Mouse (Mus musculus): ENCODE data around the gene Ddr2. TPM values are rescaled to one million over a fixed set of nuclear protein-coding genes. Genes with fewer than 3 reads are reported as not detected.

Gene Ddr2
- 7.1 and 9.8 TPM in 2 replicates for polyA plus RNA-seq (2014; fragmentation: Nextera tagmentation; extraction: Ambion mirVana)

- H3K4me1 ChIP-seq (replicated peaks; ENCODE audit: control insufficient read depth, insufficient read depth, low read length), result no peaks in the 10 kb centered on the region
- H3K9me3 ChIP-seq (ENCODE audit: control insufficient read depth, low read length), result no peaks in the 10 kb centered on the region
- no peak within 1 kb of the TSS for H3K9ac ChIP-seq (ENCODE audit: low read depth, low read length)
- peak within 1 kb of the TSS; percentile 5; the same call in 1 of the 2 replicates for H3K4me2 ChIP-seq
- 67% methylated on average over 17 of the region's 17 CpGs for WGBS
- no peak for DNase-seq (ENCODE audit: low spot score)
- ATAC-seq (replicated peaks; ENCODE audit: low FRiP score), result no peak
- H3K4me3 ChIP-seq (ENCODE audit: low read depth, low read length), result no peak within 1 kb of the TSS
- no peaks in the 10 kb centered on the region for H3K27me3 ChIP-seq (replicated peaks; ENCODE audit: control insufficient read depth, insufficient read depth, low read length)
- no peaks in the 10 kb centered on the region for H3K36me3 ChIP-seq (ENCODE audit: control insufficient read depth, insufficient read depth, low read length)
- no peak within 1 kb of the TSS for H3K27ac ChIP-seq (ENCODE audit: low read depth, low read length)
Measured at GRCm38 (mm10) chr1:170110516-170111332, at the start of gene Ddr2. TSS of gene Ddr2 (minus strand) at chr1:170110762.

GRCm38 (mm10) chr1:170159707-170160106, 49.1 kb upstream of the Ddr2 start:
- H3K36me3 ChIP-seq (ENCODE audit: control insufficient read depth, insufficient read depth, low read length), result peaks cover 18% of the 10 kb centered on the region; the same call in 1 of the 2 replicates
- DNase-seq (ENCODE audit: low spot score) (no peak), ATAC-seq (replicated peaks; ENCODE audit: low FRiP score) (no peak)
- no peaks in the 10 kb centered on the region for H3K9me3 ChIP-seq (ENCODE audit: control insufficient read depth, low read length)
- H3K27ac ChIP-seq (ENCODE audit: low read depth, low read length), result no peak overlapping the region
- H3K9ac ChIP-seq (ENCODE audit: low read depth, low read length), result no peak overlapping the region
- no peak overlapping the region for H3K4me2 ChIP-seq
- no peaks in the 10 kb centered on the region for H3K4me1 ChIP-seq (replicated peaks; ENCODE audit: control insufficient read depth, insufficient read depth, low read length)
- H3K4me3 ChIP-seq (ENCODE audit: low read depth, low read length), result no peak overlapping the region
- 83% methylated on average over 2 of the region's 2 CpGs for WGBS
- H3K27me3 ChIP-seq (replicated peaks; ENCODE audit: control insufficient read depth, insufficient read depth, low read length), result no peaks in the 10 kb centered on the region

- H3K36me3 ChIP-seq (ENCODE audit: control insufficient read depth, insufficient read depth, low read length), result peaks cover 13% of the 10 kb centered on the region; the same call in 1 of the 2 replicates
- no peaks in the 10 kb centered on the region for H3K4me1 ChIP-seq (replicated peaks; ENCODE audit: control insufficient read depth, insufficient read depth, low read length)
- H3K4me3 ChIP-seq (ENCODE audit: low read depth, low read length), result no peak overlapping the region
- H3K4me2 ChIP-seq, result no peak overlapping the region
- H3K27me3 ChIP-seq (replicated peaks; ENCODE audit: control insufficient read depth, insufficient read depth, low read length), result no peaks in the 10 kb centered on the region
- no peaks in the 10 kb centered on the region for H3K9me3 ChIP-seq (ENCODE audit: control insufficient read depth, low read length)
- DNase-seq (ENCODE audit: low spot score) (no peak), ATAC-seq (replicated peaks; ENCODE audit: low FRiP score) (no peak)
- H3K27ac ChIP-seq (ENCODE audit: low read depth, low read length), result no peak overlapping the region
- WGBS, result 91% methylated on average over 5 of the region's 5 CpGs
- no peak overlapping the region for H3K9ac ChIP-seq (ENCODE audit: low read depth, low read length)
Measured at GRCm38 (mm10) chr1:170155761-170156160, 45.2 kb upstream of the Ddr2 start.

- Histone ChIP-seq H3K36me3 (ENCODE audit: control insufficient read depth, insufficient read depth, low read length) (peaks cover 13% of the 10 kb centered on the region; the same call in 1 of the 2 replicates), H3K27ac (ENCODE audit: low read depth, low read length) (no peak overlapping the region), H3K9me3 (ENCODE audit: control insufficient read depth, low read length) (no peaks in the 10 kb centered on the region), H3K4me1 (replicated peaks; ENCODE audit: control insufficient read depth, insufficient read depth, low read length) (no peaks in the 10 kb centered on the region), H3K4me3 (ENCODE audit: low read depth, low read length) (no peak overlapping the region), H3K27me3 (replicated peaks; ENCODE audit: control insufficient read depth, insufficient read depth, low read length) (no peaks in the 10 kb centered on the region), H3K4me2 (no peak overlapping the region), H3K9ac (ENCODE audit: low read depth, low read length) (no peak overlapping the region)
- no peak for DNase-seq (ENCODE audit: low spot score)
- no peak for ATAC-seq (replicated peaks; ENCODE audit: low FRiP score)
- 74% methylated on average over 2 of the region's 2 CpGs for WGBS
Measured at GRCm38 (mm10) chr1:170155298-170155697, 44.7 kb upstream of the Ddr2 start.

GRCm38 (mm10) chr1:170153986-170154385, 43.4 kb upstream of the Ddr2 start:
- Histone ChIP-seq H3K9ac (ENCODE audit: low read depth, low read length) (no peak overlapping the region), H3K4me2 (no peak overlapping the region), H3K27ac (ENCODE audit: low read depth, low read length) (no peak overlapping the region), H3K4me3 (ENCODE audit: low read depth, low read length) (no peak overlapping the region), H3K9me3 (ENCODE audit: control insufficient read depth, low read length) (no peaks in the 10 kb centered on the region), H3K36me3 (ENCODE audit: control insufficient read depth, insufficient read depth, low read length) (peaks cover 17% of the 10 kb centered on the region), H3K4me1 (replicated peaks; ENCODE audit: control insufficient read depth, insufficient read depth, low read length) (peaks cover 3% of the 10 kb centered on the region; the same call in 1 of the 2 replicates), H3K27me3 (replicated peaks; ENCODE audit: control insufficient read depth, insufficient read depth, low read length) (no peaks in the 10 kb centered on the region)
- WGBS, result 89% methylated on average over 8 of the region's 8 CpGs
- ATAC-seq (replicated peaks; ENCODE audit: low FRiP score) (no peak), DNase-seq (ENCODE audit: low spot score) (no peak)

- peaks cover 9% of the 10 kb centered on the region; the same call in 1 of the 2 replicates for H3K4me1 ChIP-seq (replicated peaks; ENCODE audit: control insufficient read depth, insufficient read depth, low read length)
- 91% methylated on average over 2 of the region's 2 CpGs for WGBS
- H3K36me3 ChIP-seq (ENCODE audit: control insufficient read depth, insufficient read depth, low read length), result peaks cover 12% of the 10 kb centered on the region
- ATAC-seq (replicated peaks; ENCODE audit: low FRiP score) (no peak), DNase-seq (ENCODE audit: low spot score) (no peak)
- no peaks in the 10 kb centered on the region for H3K27me3 ChIP-seq (replicated peaks; ENCODE audit: control insufficient read depth, insufficient read depth, low read length)
- no peak overlapping the region for H3K27ac ChIP-seq (ENCODE audit: low read depth, low read length)
- no peak overlapping the region for H3K9ac ChIP-seq (ENCODE audit: low read depth, low read length)
- no peak overlapping the region for H3K4me3 ChIP-seq (ENCODE audit: low read depth, low read length)
- H3K4me2 ChIP-seq, result no peak overlapping the region
- H3K9me3 ChIP-seq (ENCODE audit: control insufficient read depth, low read length), result no peaks in the 10 kb centered on the region
Measured at GRCm38 (mm10) chr1:170152552-170152951, 42.0 kb upstream of the Ddr2 start.

- Histone ChIP-seq H3K9ac (ENCODE audit: low read depth, low read length) (no peak overlapping the region), H3K27ac (ENCODE audit: low read depth, low read length) (no peak overlapping the region), H3K9me3 (ENCODE audit: control insufficient read depth, low read length) (no peaks in the 10 kb centered on the region), H3K4me1 (replicated peaks; ENCODE audit: control insufficient read depth, insufficient read depth, low read length) (peaks cover 13% of the 10 kb centered on the region; the same call in 1 of the 2 replicates), H3K4me2 (no peak overlapping the region), H3K27me3 (replicated peaks; ENCODE audit: control insufficient read depth, insufficient read depth, low read length) (no peaks in the 10 kb centered on the region), H3K4me3 (ENCODE audit: low read depth, low read length) (no peak overlapping the region), H3K36me3 (ENCODE audit: control insufficient read depth, insufficient read depth, low read length) (peaks cover 9% of the 10 kb centered on the region; the same call in 1 of the 2 replicates)
- ATAC-seq (replicated peaks; ENCODE audit: low FRiP score) (no peak), DNase-seq (ENCODE audit: low spot score) (no peak)
- WGBS, result 91% methylated on average over 6 of the region's 6 CpGs
Measured at GRCm38 (mm10) chr1:170150870-170151269, 40.3 kb upstream of the Ddr2 start.

- Histone ChIP-seq H3K4me3 (ENCODE audit: low read depth, low read length) (no peak overlapping the region), H3K9me3 (ENCODE audit: control insufficient read depth, low read length) (no peaks in the 10 kb centered on the region), H3K27me3 (replicated peaks; ENCODE audit: control insufficient read depth, insufficient read depth, low read length) (no peaks in the 10 kb centered on the region), H3K4me2 (no peak overlapping the region), H3K9ac (ENCODE audit: low read depth, low read length) (no peak overlapping the region), H3K4me1 (replicated peaks; ENCODE audit: control insufficient read depth, insufficient read depth, low read length) (peaks cover 13% of the 10 kb centered on the region; the same call in 1 of the 2 replicates), H3K36me3 (ENCODE audit: control insufficient read depth, insufficient read depth, low read length) (peaks cover 5% of the 10 kb centered on the region; the same call in 1 of the 2 replicates), H3K27ac (ENCODE audit: low read depth, low read length) (no peak overlapping the region)
- DNase-seq (ENCODE audit: low spot score), result no peak
- 76% methylated on average over 4 of the region's 4 CpGs for WGBS
- no peak for ATAC-seq (replicated peaks; ENCODE audit: low FRiP score)
Measured at GRCm38 (mm10) chr1:170149756-170150155, 39.2 kb upstream of the Ddr2 start.

- ATAC-seq (replicated peaks; ENCODE audit: low FRiP score), result peak; percentile 87
- no peak overlapping the region for H3K4me3 ChIP-seq (ENCODE audit: low read depth, low read length)
- peak overlapping the region; percentile 35 for H3K4me2 ChIP-seq
- 55% methylated on average over 6 of the region's 6 CpGs for WGBS
- H3K27me3 ChIP-seq (replicated peaks; ENCODE audit: control insufficient read depth, insufficient read depth, low read length), result no peaks in the 10 kb centered on the region
- H3K9me3 ChIP-seq (ENCODE audit: control insufficient read depth, low read length), result no peaks in the 10 kb centered on the region
- peaks cover 5% of the 10 kb centered on the region; the same call in 1 of the 2 replicates for H3K36me3 ChIP-seq (ENCODE audit: control insufficient read depth, insufficient read depth, low read length)
- peak overlapping the region; percentile 80 for H3K27ac ChIP-seq (ENCODE audit: low read depth, low read length)
- DNase-seq (ENCODE audit: low spot score), result no peak
- peaks cover 13% of the 10 kb centered on the region; the same call in 1 of the 2 replicates for H3K4me1 ChIP-seq (replicated peaks; ENCODE audit: control insufficient read depth, insufficient read depth, low read length)
- no peak overlapping the region for H3K9ac ChIP-seq (ENCODE audit: low read depth, low read length)
Measured at GRCm38 (mm10) chr1:170148536-170148935, 38.0 kb upstream of the Ddr2 start.

All from liver, embryonic 11.5 days (tissue).